Mouse (Mus musculus) embryo, embryonic 9.5 days (tissue): ENCODE results near the gene Spg20.

Experiments
- DNase-seq: peaks from one replicate; pipeline ENCODE4 v3.0.0-alpha.2; 2017; ENCODE audit errors: extremely low spot score

The Spg20 gene

DNA sequence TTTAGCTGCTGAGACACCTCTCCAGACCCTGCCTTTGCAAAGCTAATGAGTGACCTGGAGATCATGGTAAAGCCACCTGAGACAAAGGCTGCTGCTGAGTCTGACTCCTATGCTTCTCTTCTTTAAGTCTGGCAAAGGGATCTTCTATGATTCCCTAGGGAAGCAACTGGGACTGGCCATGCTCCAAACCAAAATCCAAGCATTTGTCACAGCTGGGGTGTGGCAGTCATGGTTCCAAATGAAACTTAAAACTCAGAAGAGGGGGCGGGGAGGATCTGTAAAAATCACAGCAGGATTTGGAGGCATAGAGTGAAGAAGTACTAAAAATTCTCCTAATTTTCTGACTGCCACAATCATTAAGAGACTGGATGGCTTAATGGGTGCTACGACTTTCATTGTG, 14.7 kb upstream of the Spg20 start:
- DNase-seq: no peak

DNA sequence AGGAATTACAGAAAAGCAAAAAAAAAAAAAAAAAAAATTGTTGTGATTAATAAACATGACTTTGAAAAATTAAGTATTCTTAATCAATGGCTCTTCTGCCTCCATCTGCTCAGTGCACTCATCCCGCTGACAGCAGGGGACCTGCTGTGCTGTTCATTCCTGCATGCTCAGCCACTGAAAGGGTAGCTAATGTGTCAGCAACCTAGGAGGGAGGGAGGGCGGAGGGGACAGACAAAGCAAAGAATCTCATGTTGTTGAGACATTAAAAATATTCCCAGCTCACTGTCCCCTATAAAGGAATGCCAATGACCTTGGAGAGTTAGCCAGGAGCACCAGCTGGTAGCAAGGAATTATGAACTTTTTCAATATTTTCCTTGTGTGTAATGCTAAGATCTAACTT, 13.9 kb upstream of the Spg20 start:
- DNase-seq: no peak

DNA sequence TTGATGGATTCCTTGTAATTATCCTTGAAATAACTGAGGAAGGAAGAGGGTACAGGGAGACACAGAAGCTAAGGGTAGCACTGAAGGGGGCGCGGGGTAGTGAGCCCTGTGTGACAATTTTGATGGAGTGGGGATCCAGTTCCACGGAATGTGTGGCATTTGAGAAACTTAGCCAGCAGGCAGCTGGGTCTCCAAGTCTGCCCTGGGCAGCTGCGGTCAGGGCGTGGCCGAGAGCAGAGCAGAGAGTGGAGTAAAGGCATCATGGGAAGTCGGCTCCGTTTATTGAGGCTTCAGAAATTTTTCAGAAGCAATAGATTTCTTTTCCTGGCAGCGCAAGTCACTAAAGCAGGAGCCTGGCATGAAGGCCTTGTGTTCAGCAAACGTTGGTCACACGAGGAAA, 12.9 kb upstream of the Spg20 start:
- DNase-seq: no peak

DNA sequence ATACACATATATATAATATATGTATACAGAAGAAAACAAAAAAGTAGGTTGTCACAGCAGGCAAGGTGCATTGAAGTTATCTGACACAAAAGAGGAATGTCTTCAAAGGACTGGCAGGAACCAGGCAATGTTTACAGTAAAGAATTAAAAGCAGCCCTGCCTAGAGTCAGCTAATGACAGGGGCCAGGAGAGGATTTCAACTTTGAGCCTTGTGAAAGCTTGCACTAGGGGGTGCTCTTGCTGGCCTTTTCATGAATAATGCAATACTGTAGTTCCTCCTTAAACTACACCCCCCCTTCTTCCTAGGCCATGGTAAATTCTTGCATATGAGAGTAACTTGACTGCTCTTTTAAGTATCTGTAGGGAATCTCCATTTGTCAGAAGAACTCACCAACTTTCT, 10.8 kb upstream of the Spg20 start:
- no peak for DNase-seq

DNA sequence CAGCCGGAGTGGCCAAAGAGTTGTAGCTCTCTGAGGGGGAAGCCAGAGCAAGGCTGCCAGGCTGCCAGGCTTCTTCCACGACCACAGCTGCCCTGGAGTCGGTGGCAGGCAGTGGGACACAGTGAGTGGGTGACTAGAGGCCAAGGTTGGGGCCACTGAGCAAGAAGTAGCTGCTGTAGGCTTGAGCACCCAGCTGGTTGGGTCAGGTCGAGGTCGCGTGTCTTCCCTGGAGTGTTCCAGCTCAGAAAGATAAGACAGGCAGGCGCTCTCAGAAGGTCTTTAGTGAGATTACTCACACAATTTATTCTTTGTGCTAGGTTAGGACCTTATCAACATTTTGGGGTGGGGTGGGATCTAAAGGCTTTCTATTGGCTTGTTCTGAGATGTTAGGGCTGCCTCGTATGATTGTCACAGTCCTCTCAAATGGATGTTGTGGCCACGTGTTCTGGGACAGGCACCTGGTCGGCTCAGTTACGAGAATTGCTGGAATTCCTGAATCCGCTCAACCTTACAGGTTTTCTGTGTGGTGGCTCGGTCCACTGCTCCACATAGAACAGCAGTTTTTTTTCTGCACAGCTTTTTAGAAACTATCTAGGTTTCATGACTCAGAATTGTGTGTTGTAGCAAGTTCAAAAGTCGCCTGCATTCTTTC, 6.4 kb upstream of the Spg20 start:
- DNase-seq: no peak

DNA sequence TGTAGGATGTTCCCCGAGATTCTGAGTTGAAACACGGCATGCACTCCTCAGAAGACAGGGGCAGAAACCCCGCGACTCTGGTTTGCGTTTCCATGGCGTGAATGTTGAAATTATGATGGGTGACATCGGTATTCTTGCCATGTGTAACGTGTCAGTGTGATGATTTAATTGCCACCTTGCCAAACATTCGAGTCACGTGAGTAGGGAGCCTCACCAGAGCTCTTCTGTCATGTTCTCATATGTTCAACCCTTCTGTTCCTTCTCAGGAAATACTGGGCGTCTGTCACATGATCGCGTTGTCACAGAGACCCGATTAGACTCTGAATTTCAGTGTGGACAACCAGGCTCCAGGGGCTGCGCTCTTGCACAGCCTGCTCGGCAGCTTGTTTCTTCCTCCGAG, 5.9 kb upstream of the Spg20 start:
- DNase-seq: no peak

DNA sequence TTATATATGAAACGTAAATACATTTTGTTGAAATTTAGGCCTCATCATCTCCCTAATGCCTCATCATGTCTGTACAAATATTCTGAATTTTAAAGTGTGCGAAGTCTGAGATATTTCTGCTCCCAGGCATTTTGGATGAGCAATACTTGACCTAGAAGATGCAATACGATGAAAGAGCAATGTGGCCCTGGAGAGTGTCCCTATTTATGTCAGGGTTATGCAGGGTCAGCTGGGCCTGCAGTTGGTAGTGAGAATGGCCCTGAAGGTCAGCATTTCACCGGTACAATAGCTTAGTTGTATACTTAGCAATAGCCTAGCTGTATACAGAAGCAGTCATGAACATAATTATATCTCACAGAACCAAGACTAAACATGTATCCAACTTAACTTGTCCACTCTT, 2.8 kb upstream of the Spg20 start:
- no peak for DNase-seq

DNA sequence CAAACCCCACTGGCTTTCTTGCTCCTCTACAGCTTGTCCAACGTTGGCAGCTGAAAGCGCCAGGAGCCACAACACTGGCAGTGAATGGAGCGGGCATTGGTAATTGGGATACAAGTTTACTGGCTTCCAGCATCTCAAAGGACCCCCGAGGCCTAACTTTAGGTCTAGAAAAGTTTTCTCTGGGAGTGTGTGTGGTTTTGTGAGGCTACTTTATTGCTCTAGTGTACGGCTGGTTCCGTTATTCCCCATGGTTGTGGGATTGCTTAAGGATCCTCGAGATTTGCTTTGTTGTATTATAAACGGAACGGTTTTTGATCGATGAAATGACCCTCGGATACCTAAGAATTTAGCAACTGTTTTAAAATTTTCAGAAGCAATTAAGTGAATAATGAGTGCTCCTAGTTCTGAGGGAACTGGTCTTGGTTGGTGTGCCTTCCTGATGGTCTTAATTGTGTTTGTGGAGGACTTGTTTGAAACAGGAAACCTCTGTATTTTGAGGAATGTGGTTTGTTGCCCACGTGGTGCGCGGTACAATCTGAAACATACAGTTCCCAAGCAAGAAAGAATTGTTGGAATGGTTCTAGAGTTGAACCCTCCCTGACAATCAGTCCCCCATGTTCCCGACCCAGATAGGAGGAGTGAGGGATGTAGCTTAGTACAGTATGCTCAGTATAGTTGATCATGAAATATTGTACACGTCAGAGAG, 955 bp downstream of the Spg20 start:
- DNase-seq: peak; percentile 23

DNA sequence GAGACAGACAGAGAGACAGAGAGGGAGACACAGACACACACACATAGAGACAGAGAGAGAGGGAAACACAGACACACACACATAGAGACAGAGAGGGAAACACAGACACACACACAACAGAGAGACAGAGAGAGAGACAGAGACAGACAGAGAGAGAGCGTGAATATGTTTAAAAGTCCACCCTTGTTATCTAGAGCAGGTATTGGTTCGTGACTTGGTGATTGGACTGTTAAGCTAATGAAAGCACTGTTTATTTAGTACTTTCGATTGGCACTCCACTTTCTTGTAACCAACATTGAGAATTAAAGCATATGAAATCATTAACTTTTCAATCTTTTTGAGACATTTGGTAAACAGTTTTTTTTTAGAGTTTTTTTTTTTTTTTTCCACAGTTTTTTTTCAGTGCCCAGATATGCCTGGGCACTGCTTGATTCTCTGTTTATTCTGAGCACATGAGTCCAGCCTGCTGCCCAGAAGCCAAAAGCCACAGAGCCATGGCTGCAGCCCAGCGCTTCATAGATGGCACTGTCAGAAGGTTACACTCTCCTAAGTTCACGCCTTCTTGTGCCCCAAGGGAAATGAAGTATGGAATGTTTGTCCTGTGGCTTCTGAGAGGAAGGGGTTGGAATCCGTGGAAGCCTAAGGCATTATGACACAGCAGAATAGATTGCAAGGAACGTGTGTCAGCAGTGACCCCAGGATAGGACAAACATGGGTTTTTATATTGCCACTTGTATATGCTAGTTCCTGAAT, 2.6 kb downstream of the Spg20 start:
- peak; percentile 6 for DNase-seq

DNA sequence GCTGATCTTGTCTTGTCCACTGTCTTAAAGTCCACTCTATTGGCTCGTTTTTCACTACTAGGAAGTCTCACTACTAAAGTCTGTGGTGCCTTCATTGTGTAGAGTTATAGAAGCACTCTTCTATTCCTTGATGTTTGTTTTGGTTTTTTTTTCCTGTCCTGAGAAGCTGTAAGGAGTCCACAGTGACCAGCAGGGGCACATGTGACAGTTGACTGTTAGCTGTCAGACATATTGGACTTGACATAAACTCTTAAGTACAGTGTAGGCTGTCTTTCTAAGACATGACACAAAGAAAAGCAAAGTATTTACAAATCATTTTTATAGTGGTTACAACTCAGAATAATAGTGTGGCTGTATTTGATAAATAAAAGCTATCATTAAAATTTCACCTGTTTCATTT, 3.2 kb downstream of the Spg20 start:
- no peak for DNase-seq

DNA sequence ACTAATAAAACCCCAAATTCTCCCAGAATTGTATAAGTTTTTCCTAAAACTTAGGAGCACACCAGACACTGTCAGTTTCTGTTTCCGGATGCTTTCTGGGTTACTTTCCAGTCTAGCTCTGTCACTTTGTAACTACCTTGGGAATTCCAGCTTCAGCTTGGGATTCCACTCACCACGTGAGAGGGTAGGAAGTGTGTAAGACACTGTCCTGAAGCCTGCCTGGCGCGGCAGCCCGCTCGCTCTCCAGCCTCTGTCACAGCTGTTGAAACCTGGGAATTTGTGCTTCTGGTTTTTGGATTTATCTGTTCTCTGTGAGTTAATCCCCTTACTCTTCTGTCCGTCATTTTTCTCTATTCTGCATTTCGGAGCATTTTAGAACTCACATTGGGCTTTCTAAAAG, 4.1 kb downstream of the Spg20 start:
- DNase-seq: no peak

DNA sequence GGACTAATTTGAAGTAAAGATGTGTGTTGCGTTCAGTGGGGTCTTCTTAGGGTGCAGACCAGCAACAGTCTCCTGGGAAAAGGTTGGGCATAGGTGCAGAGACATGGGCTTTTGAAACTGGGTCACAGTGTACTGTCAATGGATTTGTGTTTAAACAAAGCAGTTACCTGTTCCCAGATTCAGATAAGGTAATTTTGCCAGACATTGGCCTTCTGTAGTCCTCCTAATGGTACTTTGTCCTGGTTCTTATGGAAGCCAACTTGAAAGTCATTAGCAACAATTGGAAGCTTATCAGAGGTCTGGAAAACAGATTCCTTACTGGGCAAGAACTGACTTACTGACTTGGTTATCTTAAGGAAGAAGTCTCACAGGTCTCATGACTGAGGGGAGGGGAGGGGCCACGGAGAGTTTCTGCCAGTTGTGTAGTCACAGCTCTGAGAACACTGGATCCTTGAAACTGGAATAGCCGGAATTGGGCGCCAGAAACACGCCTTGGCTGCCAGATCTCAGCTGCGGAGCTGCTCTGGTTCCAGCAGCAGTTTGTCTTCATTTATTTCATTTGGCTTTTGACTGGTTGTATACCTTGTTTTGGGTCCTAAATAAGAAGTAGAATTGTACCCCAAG, 7.5 kb downstream of the Spg20 start:
- no peak for DNase-seq

DNA sequence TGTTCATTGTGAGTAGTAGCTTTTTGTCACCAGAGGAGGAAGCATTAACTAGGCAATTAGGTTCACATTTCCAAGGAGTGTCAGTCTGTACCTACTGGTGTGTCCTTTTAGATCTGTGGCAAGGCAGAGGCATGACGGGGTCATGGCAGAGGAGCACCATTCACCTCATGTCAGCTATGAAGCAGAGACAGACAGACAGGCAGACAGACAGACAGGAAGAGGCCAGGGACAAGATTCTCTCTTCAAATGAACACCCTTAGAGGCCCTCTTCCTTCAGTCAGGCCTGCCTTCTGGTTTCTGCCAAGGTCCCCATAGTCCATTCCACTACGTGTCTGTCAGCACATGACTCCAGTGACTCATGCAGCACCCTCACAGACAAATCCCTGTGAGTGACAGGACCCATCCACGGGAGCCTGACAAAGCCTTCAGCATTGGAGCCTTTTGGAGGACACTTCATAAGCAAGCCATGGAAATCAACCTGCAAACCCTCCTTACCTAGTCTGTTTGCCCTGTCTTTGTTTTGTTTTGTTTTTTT, 10.5 kb downstream of the Spg20 start:
- no peak for DNase-seq

DNA sequence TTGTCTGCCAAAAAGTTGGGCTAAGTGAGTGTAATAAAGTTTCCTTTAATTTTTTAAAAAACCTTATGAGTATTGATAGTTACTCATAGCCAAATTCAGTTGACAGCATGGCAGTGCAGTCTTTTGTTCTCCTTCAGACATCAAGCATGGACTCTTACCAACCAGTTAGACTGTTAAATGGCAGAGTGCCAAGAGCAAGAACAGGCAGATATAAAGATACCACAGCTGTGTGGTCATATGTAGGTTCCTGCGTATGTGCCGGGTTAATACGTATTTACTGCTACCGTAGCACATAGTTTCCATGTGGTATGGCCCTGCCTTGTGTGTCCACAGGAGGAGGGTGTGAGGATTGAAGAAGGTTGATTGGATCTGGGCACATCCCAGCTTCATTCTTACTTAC, 11.2 kb downstream of the Spg20 start:
- DNase-seq: no peak

DNA sequence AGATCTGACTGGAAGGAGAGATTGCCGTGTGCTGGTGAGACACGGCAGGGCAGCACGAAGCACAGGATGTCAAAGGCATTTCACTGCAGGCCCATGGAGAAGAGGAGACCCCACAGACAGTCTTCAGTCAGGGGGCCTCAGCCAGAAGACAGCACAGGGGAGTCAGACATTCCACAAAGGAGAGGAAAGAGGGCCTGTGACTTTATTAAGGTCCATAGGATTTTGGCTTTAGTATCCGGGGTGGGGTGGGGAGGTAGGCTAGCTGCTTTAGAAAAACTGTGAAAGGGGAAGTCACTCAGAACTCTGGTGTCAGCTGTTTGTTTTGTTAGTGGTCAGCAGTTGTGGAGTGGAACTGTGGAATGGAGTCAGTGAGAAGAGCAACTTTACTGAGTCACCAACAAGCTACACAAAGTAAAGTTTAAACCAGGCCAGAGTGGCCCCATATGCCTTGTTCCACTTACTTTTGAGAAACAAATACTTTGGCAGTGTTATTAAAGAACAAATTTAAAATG, 17.3 kb downstream of the Spg20 start:
- no peak for DNase-seq

DNA sequence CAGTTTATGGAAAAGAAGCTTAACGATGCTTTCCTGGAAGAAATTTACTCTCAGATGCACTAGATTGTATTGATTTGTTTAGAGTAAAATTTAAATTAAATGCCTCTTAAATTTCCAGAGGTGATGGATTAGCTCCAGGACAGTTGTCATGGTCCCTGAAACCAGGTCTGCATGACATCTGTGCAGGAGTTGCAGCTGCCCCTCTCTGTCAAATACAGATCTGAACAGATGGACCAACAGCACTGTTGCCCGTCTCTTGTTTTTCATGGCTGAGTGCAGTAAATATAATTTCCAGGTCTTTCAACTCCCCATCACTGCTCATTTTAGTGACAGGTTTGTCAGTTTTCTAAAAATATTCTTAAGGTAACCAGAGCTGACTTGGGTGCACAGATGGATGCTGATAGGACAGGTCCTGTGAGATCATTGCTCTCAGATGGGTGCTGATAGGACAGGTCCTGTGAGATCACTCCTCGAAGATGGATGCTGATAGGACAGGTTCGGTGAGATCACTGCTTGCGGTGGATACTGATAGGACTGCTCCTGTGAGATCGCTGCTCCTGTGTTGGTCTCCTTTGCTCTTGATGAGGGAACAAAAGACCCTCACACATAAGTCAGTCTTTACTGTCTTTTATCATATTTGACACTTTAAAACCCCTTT, 19.8 kb downstream of the Spg20 start:
- DNase-seq: no peak

DNA sequence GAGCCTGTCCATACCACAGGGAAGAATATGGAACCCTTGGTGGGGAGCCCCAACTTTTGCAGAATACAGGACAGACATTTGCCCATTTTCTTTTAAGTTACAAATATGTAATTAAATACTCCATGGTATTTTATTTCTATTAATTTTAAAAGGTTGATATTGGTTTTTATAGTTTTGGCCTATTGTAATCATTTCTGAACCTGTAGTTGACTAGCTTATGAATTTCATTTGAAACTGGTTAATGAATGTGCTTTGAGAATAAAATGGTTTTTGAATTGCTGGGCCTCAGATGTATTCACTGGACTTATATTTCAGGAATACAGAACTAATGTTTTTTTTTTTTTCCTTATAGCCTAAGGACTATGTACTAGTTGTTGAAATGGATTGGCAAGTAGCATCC, 25.1 kb downstream of the Spg20 start, which contains the start of gene Ccdc169:
TSS of gene Ccdc169 (plus strand) at position 301 of the 400 bp plus-strand sequence.
- DNase-seq: no peak

DNA sequence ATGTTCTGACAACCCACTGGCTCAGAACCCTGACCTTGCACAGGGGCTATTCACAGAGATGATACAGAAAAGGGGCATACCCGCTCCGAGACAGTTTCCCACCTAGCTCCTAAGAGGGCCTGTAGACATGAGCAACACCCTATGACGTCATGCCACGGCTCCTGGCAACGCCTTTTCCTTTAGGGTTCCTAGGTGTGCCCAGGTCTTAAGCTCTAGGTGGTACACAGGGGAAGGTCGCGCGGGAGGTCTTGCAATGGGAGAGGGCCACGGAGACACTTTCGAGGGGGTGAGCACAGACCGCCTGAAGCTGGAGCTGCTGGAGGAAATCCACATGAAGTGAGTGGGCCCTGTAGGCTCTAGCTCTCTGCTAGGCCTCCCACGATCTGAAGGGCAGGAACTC, 27.9 kb downstream of the Spg20 start:
- DNase-seq: no peak

DNA sequence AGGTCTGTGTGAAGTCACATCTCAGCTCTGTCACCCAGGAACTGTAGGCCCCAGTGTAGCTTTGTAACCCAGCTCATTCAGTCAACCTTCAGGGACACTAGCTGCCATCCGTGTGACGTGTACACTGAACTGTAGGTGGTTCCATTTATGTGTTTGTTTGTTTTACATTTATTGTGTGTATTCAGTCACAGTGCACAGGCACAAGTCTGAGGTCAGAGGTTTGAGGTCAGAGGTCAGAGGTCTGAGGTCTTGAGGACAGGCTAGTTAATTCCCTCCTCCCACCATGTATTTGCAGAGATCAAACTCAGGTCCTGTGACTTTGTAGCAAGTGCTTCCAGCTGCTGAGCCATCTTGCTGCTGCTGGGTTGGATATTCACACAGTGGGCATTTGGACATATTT, 29.5 kb downstream of the Spg20 start:
- peak; percentile 15 for DNase-seq

DNA sequence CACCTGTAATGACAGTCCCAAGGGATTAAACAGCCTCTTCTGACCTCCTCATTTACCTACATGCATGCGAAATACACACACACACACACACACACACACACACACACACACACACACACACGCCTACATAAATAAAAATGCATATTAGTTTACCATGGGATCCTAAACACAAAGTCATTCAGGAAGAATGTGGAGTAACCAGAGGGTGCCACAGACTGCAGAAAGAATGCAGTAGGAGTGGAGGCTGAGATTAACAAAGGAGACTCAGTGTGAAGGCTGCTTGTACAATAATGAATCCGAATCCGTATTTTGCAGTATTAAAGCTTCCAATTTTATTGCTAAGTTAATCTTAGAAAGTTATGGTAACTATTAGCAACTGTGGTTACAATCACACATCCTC, 33.0 kb downstream of the Spg20 start:
- DNase-seq: no peak

DNA sequence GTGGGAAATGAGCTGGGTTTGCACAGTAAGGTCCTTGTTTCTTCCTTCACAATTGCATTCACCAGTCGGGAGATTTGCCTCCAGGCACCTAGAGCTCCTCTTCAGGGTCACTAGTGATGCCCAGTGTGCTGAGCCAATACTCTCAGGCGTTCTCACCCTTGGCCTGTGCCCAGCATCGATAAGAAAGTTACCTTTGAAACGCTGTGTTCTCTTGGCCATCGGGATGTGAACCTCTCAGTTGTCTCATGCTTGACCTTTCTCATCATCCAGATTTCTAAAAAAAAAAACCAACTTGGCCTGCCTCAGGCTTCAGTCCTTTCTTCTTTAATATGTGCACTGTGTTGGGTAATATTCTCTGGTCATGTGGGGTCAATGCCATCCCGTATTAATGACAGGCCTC, 34.5 kb downstream of the Spg20 start:
- no peak for DNase-seq

DNA sequence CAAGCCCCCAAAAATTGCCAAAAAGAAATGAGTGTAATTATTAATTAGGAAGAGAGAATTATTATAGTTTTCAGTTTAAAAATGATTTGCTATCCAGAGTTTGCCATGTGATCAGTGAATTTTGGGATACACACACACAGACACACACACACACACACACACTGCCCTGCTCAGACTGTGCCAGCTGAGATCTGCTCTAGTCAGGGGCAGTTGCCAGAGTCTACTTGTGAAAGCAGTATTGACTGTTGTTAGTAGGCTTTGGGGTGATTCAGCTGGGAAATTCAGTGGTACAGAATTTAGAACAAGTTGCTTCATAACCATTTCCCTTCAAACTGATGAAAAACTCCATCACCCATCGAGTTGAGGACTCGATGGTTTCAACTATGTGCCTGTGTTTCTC, 35.2 kb downstream of the Spg20 start:
- DNase-seq: no peak
